Mouse (Mus musculus) heart, embryonic 13.5 days (tissue): ENCODE data around the gene Arf3. TPM values are rescaled to one million over a fixed set of nuclear protein-coding genes. Genes with fewer than 3 reads are reported as not detected.
"Not testable (repeated sequence)": the region's sequence is repeated elsewhere in the genome, so short reads cannot be mapped to it uniquely, and the experiment has no call there.

Experiments
- ATAC-seq: fragments of 200-750 bp; cut with Nextera tagmentation; 2 replicates; pipeline ENCODE4 v1.8.0; 2017; ENCODE audit warnings: moderate TSS enrichment; ENCODE audit not compliant: insufficient number of reproducible peaks, low FRiP score, low TSS enrichment; ENCODE audit errors: extremely low read depth
- H3K27ac ChIP-seq: fragments of 300-500 bp; sonication (generic); replicated peaks from 2 replicates; pipeline ENCODE4 v1.5.1; 2015; ENCODE audit warnings: moderate library complexity, mild to moderate bottlenecking, inconsistent platforms
- H3K27me3 ChIP-seq: fragments of 300-500 bp; sonication (generic); replicated peaks from 2 replicates; pipeline ENCODE4 v1.6.1; 2015; ENCODE audit warnings: mild to moderate bottlenecking, inconsistent platforms
- H3K36me3 ChIP-seq: fragments of 300-500 bp; sonication (generic); 2 replicates; pipeline ENCODE4 v1.6.1; 2015; ENCODE audit warnings: mild to moderate bottlenecking, inconsistent platforms
- H3K4me1 ChIP-seq: fragments of 300-500 bp; sonication (generic); 2 replicates; pipeline ENCODE4 v1.6.1; 2015; ENCODE audit warnings: inconsistent platforms
- H3K4me2 ChIP-seq: fragments of 300-500 bp; sonication (generic); 2 replicates; pipeline ENCODE4 v1.6.1; 2015; ENCODE audit warnings: inconsistent platforms, mild to moderate bottlenecking, moderate library complexity
- H3K4me3 ChIP-seq: fragments of 300-500 bp; sonication (generic); 2 replicates; pipeline ENCODE4 v1.5.1; 2015; ENCODE audit warnings: moderate library complexity, mild to moderate bottlenecking, inconsistent platforms
- H3K9ac ChIP-seq: fragments of 300-500 bp; sonication (generic); 2 replicates; pipeline ENCODE4 v1.6.1; 2015; ENCODE audit warnings: inconsistent platforms, mild to moderate bottlenecking, moderate library complexity
- H3K9me3 ChIP-seq: fragments of 300-500 bp; sonication (generic); 2 replicates; pipeline ENCODE4 v1.6.1; 2016; ENCODE audit warnings: inconsistent platforms
- WGBS: fragments of 180-500 bp; shearing (Covaris S2); methylation state at CpG from one replicate; pipeline ENCODE4 v1.1.7; 2015; ENCODE audit warnings: mixed read lengths; 5-methylcytosine and 5-hydroxymethylcytosine counted together
- polyA plus RNA-seq: library from polyadenylated mRNA; unstranded; fragments of >200 nt; fragmentation: Nextera tagmentation; extraction: Ambion mirVana; gene quantifications from 2 replicates; pipeline ENCODE4 v1.2.1, GENCODE M21; 2015

Arf3 gene
- polyA plus RNA-seq, 1 experiment from 2014 or later, result 31.2 TPM

DNA sequence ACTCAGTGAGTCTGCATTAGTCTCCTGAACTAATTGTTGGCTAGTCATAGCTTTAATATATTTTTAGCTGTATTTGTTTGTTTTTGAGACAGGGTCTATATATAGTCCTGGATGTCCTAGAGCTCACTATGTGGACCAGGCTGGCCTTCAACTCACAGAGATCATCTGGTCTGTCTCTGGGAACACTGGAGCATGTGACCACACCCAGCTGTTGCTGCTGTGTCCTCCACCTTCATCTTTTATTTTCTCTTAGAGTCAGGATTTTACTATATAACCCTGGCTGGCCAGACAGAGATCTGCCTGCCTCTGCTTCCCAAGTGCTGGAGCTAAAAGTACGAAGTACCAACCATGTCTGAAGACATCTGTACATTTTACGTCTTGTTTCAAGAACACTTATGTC is 13.9 kb downstream of the Arf3 start:
- H3K27ac ChIP-seq, result no peak overlapping the region
- H3K4me3 ChIP-seq, result no peak overlapping the region
- ATAC-seq, result no peak
- peaks cover 15% of the 10 kb centered on the region for H3K36me3 ChIP-seq
- H3K9me3 ChIP-seq, result no peaks in the 10 kb centered on the region
- WGBS, result 93% methylated on average over 2 of the region's 2 CpGs
- H3K4me1 ChIP-seq, result peaks cover 39% of the 10 kb centered on the region
- no peak overlapping the region for H3K9ac ChIP-seq
- no peak overlapping the region for H3K4me2 ChIP-seq
- no peaks in the 10 kb centered on the region for H3K27me3 ChIP-seq

DNA sequence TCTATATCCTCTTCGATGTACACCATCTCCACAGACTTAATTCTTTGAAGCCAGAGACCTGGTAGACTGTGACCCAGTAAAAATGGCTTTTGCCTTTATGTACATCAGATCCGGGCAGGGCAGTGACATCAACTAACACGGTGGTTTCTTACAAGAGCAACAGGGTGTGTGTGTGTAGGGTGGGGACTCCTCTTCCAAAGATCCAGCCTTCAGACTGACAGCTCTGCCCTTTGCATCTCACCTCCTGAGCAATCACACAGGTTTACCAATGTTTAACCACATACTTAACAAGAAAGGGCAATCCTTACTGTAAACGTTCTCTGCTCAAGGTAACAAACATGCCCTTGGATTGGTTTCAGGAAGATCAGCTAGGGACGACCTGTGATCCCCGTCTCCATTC is 15.7 kb downstream of the Arf3 start:
- 78% methylated on average over 6 of the region's 6 CpGs for WGBS
- 0 out of 2 replicates have a peak overlapping the region, but pooled peaks have one; percentile 10 for H3K9ac ChIP-seq
- no peaks in the 10 kb centered on the region for H3K9me3 ChIP-seq
- H3K36me3 ChIP-seq, result peaks cover 30% of the 10 kb centered on the region
- no peak for ATAC-seq
- no peaks in the 10 kb centered on the region for H3K27me3 ChIP-seq
- H3K4me3 ChIP-seq, result no peak overlapping the region
- H3K4me2 ChIP-seq, result no peak overlapping the region
- H3K4me1 ChIP-seq, result peaks cover 33% of the 10 kb centered on the region
- no peak overlapping the region for H3K27ac ChIP-seq

DNA sequence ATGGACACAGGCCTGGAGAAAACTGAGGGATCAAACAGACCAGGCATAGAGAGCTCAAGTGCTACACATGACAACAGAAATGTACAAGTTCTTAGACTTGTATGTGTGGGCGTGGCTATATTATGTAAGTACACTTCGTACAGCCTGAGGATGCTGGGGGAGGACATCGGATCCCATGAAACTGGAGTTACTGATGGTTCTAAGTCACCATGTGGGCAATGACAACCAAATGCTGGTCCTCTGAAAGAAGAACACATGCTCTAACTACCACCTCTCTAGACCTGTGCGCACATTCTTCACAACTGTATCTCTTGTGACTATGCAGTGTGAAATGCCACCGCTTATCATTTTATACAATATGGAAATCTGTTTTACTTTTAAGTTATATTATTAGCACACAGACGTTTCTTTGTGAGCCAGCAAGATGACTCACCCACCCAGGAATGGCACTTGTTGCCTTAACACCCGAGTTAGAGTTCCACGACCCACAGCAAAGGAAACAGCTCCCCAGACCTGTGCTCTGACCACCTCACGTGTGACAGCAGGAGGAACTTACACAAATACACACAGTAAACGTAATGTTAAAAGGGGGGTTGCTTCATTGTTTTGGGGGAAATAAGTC is 16.6 kb downstream of the Arf3 start:
- no peak for ATAC-seq

DNA sequence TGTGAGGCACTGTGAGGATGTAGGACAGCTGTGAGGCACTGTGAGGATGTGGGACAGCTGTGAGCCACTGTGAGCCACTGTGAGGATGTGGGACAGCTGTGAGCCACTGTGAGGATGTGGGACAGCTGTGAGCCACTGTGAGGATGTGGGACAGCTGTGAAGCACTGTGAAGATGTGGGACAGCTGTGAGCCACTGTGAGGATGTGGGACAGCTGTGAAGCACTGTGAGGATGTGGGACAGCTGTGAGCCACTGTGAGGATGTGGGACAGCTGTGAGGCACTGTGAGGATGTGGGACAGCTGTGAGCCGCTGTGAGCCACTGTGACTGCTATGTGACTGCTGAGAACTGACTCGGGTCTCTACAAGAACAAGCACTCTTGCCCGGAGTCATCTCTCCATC is 19.2 kb downstream of the Arf3 start:
- WGBS, result 77% methylated on average over 3 of the region's 3 CpGs
- not testable (repeated sequence) for H3K27me3 ChIP-seq, H3K9me3 ChIP-seq, H3K4me3 ChIP-seq, H3K27ac ChIP-seq, H3K9ac ChIP-seq, ATAC-seq, H3K4me2 ChIP-seq
- Histone ChIP-seq H3K36me3 (peaks cover 51% of the 10 kb centered on the region), H3K4me1 (peaks cover 33% of the 10 kb centered on the region)

More for the DNA sequence above, 16.6 kb downstream of the Arf3 start:
- H3K4me2 ChIP-seq, result no peak overlapping the region
- peaks cover 33% of the 10 kb centered on the region for H3K4me1 ChIP-seq
- no peaks in the 10 kb centered on the region for H3K9me3 ChIP-seq
- 0 out of 2 replicates have a peak overlapping the region, but pooled peaks have one; percentile 10 for H3K9ac ChIP-seq
- no peak overlapping the region for H3K27ac ChIP-seq
- 62% methylated on average over 10 of the region's 10 CpGs for WGBS
- no peak overlapping the region for H3K4me3 ChIP-seq
- H3K36me3 ChIP-seq, result peaks cover 38% of the 10 kb centered on the region
- H3K27me3 ChIP-seq, result no peaks in the 10 kb centered on the region

DNA sequence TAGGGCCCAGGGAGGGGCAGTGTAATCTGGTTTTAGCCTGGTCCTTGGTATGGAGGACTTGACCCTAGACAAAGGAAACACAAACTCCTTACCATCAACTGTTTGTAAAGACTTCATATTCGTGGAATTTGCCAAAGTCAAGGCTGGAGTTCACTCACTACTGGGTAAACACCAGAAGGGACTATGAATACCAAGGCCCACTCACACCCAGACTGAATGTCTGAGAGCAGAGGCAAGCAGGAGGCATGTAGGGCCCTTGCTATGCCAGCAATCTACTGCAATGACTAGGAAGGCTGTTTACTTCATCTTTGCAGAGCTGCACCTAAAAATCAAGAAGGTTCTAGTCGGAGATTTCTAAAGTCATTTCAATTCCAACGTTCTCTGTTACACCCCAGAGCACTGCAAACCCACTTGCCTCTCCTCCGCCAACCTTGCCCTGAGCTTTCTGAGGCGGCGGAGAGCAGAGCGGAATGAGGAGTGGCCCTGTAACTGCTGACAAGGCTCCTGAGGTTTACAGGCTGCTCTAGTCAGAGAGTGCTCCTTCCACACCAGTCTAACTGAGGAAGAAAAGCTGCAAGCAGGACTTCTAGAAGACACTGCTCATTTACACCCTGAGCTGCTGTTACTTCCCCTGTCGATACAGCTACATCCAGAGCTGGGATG is 20.1 kb downstream of the Arf3 start:
- 73% methylated on average over 8 of the region's 8 CpGs for WGBS
- peaks cover 59% of the 10 kb centered on the region for H3K36me3 ChIP-seq
- no peak for ATAC-seq

DNA sequence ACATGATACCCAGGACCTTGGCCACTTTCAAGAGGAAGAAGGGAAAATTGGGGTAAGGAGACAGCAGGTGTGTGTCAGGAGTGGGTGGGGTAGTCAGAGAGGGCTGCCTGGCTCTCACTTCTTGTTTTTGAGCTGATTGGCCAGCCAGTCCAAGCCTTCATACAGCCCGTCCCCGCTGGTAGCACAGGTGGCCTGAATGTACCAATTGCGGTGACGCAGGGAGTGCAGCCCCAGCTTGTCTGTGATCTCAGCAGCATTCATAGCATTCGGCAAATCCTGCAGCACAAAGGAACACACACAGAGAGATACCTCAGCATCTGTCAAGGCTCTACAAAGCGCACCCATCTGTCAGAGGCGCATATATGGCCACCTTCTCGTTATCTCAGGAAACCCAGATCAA is 22.8 kb downstream of the Arf3 start:
- Histone ChIP-seq H3K4me1 (peaks cover 9% of the 10 kb centered on the region), H3K36me3 (peaks cover 81% of the 10 kb centered on the region), H3K27ac (no peak overlapping the region), H3K27me3 (no peaks in the 10 kb centered on the region), H3K4me2 (no peak overlapping the region), H3K4me3 (no peak overlapping the region), H3K9me3 (no peaks in the 10 kb centered on the region), H3K9ac (no peak overlapping the region)
- ATAC-seq, result no peak
- WGBS, result 88% methylated on average over 8 of the region's 8 CpGs

More for the DNA sequence above, 20.1 kb downstream of the Arf3 start:
- Histone ChIP-seq H3K4me1 (peaks cover 33% of the 10 kb centered on the region), H3K9me3 (no peaks in the 10 kb centered on the region), H3K27ac (no peak overlapping the region), H3K4me2 (no peak overlapping the region), H3K4me3 (no peak overlapping the region), H3K9ac (no peak overlapping the region), H3K27me3 (no peaks in the 10 kb centered on the region)

DNA sequence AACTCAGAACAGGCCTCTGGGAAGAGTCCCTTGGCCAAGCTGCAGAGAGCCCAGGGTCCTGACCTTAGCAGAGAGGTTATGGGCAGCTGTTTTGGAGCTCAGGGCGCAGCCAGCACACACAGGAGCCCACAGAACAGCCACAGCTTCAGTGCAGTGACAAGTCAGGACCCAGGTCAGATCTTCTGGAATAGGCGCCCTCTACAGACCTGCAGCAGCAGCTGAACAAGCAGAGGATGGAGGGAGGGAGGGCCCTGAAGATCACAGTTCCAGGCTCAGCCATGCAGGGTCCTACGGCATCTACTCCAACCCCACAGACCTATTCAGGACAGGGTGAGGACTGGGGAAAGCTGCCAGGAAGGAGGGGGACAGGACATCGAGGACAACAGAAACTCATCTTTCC is 24.2 kb downstream of the Arf3 start:
- Histone ChIP-seq H3K27me3 (no peaks in the 10 kb centered on the region), H3K9ac (no peak overlapping the region), H3K4me3 (no peak overlapping the region), H3K36me3 (peaks cover 77% of the 10 kb centered on the region), H3K27ac (no peak overlapping the region), H3K9me3 (no peaks in the 10 kb centered on the region), H3K4me1 (peaks cover 11% of the 10 kb centered on the region), H3K4me2 (no peak overlapping the region)
- no peak for ATAC-seq
- WGBS, result 71% methylated on average over 4 of the region's 4 CpGs

DNA sequence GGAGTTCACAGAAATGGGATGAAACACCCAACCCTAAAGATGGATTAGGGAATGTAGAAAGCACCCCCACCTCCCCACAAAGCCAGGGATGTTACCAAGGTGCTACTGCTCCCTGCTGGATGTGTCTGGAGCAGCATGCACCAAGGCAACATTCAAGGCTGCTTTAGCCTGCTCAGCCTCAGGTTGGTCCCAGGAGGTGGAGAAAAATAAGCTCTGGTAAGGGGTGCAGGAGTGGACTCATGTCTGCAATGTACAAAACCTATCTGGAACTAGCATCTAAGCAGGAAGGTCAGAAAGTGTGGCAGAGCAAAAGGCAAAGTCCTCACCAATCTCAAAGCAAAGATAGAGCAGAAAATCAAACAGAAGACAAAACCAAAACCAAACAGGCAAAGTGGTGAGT is 25.1 kb downstream of the Arf3 start:
- peaks cover 20% of the 10 kb centered on the region for H3K4me1 ChIP-seq
- no peak overlapping the region for H3K4me3 ChIP-seq
- H3K27me3 ChIP-seq, result no peaks in the 10 kb centered on the region
- no peak overlapping the region for H3K4me2 ChIP-seq
- no peak overlapping the region for H3K9ac ChIP-seq
- H3K9me3 ChIP-seq, result no peaks in the 10 kb centered on the region
- H3K27ac ChIP-seq, result no peak overlapping the region
- ATAC-seq, result no peak
- peaks cover 71% of the 10 kb centered on the region for H3K36me3 ChIP-seq

DNA sequence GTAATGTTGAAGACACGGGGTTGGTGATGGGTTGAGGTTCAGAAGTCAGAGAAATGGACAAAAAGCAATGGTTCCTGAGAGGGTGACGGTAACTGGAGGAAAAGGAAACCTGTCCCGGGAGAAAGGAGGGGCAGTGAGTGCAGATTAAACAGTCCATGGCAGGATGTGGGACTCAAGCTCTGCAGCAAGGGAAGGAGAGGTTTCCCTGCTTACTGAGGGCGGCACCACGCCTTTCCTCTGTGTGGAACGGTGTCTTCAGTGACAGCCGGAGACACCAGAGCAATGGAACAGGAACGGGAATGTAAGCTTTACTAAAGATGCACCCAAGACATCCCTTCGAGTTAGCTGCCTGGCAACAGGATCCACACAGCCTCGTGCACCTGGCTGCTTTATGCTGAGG is 26.5 kb downstream of the Arf3 start:
- no peak overlapping the region for H3K4me3 ChIP-seq
- H3K4me2 ChIP-seq, result no peak overlapping the region
- no peak overlapping the region for H3K27ac ChIP-seq
- ATAC-seq, result no peak
- no peaks in the 10 kb centered on the region for H3K9me3 ChIP-seq
- H3K4me1 ChIP-seq, result peaks cover 22% of the 10 kb centered on the region
- H3K27me3 ChIP-seq, result no peaks in the 10 kb centered on the region
- no peak overlapping the region for H3K9ac ChIP-seq
- WGBS, result 85% methylated on average over 10 of the region's 10 CpGs
- H3K36me3 ChIP-seq, result peaks cover 57% of the 10 kb centered on the region

DNA sequence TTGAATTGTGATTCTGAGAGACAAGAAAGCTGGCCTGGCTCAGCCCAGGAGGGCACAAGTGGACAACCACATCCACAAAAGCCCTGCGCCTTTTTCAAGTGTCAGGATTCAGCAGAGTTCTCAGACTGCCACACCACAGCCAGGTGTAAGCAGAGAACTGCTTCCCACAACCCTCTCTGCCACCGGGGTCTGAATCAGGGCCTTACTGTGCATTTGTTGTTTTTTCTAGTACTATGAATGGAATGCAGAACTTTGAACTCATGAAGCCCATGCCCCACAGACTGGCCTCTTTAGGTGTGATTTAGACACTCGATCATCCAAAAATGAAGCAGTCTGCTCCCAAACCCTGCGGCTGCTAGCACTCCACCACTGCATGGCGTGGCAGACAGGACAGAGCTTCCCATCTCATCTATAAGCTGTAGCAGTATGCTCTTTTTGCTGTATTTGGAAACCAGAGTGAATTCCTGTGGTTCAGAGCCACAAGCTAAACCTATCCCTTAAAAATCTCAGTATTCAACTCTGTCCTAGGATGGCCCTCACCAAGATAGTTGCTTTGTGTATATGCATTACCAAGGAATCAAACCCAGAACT is 28.9 kb downstream of the Arf3 start:
- Histone ChIP-seq H3K4me2 (no peak overlapping the region), H3K27ac (no peak overlapping the region), H3K36me3 (peaks cover 33% of the 10 kb centered on the region), H3K9me3 (no peaks in the 10 kb centered on the region), H3K27me3 (peaks cover 4% of the 10 kb centered on the region; the same call in 1 of the 2 replicates), H3K9ac (no peak overlapping the region), H3K4me3 (no peak overlapping the region), H3K4me1 (peaks cover 22% of the 10 kb centered on the region)
- ATAC-seq, result no peak
- 67% methylated on average over 5 of the region's 5 CpGs for WGBS

DNA sequence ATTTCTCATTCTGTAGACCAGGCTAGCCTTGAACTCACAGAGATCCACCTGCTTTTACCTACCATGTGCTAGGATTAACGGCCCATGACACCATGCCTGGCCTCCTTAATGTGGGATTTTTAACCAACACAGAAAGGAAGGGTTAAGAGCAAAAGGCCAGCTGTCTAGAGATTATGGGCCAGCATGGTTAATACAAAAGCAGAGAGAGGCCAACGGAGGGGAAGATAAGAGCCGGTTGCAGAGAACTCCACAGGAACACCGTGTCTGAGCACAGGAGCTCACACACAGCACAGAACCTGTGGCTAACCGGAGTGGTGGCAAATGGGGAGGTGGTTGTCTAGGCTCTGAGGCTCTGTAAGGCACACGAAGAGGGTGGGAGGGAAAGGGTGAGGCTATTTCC is 29.6 kb downstream of the Arf3 start:
- no peak overlapping the region for H3K4me2 ChIP-seq
- 35% methylated on average over 6 of the region's 6 CpGs for WGBS

More for the DNA sequence above, 29.6 kb downstream of the Arf3 start:
- Histone ChIP-seq H3K9ac (peak overlapping the region; percentile 52), H3K4me1 (peaks cover 24% of the 10 kb centered on the region), H3K36me3 (peaks cover 26% of the 10 kb centered on the region), H3K4me3 (no peak overlapping the region), H3K27me3 (peaks cover 7% of the 10 kb centered on the region; the same call in 1 of the 2 replicates), H3K9me3 (no peaks in the 10 kb centered on the region), H3K27ac (no peak overlapping the region)
- ATAC-seq, result no peak
